Mouse (Mus musculus) brain, embryonic 14.5 days (tissue): ENCODE measurements around the gene Prpf31. TPM values are rescaled to one million over a fixed set of nuclear protein-coding genes. Genes with fewer than 3 reads are reported as not detected.

Experiments used
- DNase-seq: peaks from one replicate; pipeline ENCODE4 v3.0.0-alpha.2; 2011; ENCODE audit warnings: low read depth
- CTCF ChIP-seq: fragments of 200-500 bp; IDR thresholded peaks from 2 replicates; pipeline ENCODE4 v1.5.1; 2012; ENCODE audit warnings: inconsistent platforms, mild to moderate bottlenecking, moderate library complexity, borderline replicate concordance; ENCODE audit not compliant: insufficient read depth, insufficient read length; ENCODE audit errors: extremely low read depth
- POLR2A ChIP-seq: fragments of 200-500 bp; IDR thresholded peaks from 2 replicates; pipeline ENCODE4 v1.6.1; 2012; ENCODE audit warnings: mild to moderate bottlenecking, inconsistent platforms, borderline replicate concordance; ENCODE audit not compliant: poor library complexity, insufficient read depth, insufficient read length, severe bottlenecking; ENCODE audit errors: extremely low read depth
- polyA plus RNA-seq: library from polyadenylated mRNA; depleted of rRNA; stranded (reverse); fragments of >200 nt; gene quantifications from 2 replicates; pipeline ENCODE4 v1.2.3, GENCODE M21; 2012

Gene Prpf31
- polyA plus RNA-seq, 1 experiment, result 68.2 TPM

- TF ChIP-seq CTCF (no peak), POLR2A (no peak)
Observed at GRCm38 (mm10) chr7:3630478-3630815, 662 bp downstream of the Prpf31 start.

GRCm38 (mm10) chr7:3643412-3643811 is 13.6 kb downstream of the Prpf31 start:
- DNase-seq, result no peak
- TF ChIP-seq POLR2A (no peak), CTCF (no peak)

More at GRCm38 (mm10) chr7:3630478-3630815, 662 bp downstream of the Prpf31 start:
- no peak for DNase-seq

- DNase-seq, result no peak
- no peak for TF ChIP-seq POLR2A
- no peak for TF ChIP-seq CTCF
Observed at GRCm38 (mm10) chr7:3643843-3644242, 14.1 kb downstream of the Prpf31 start.

- no peak for TF ChIP-seq POLR2A
- no peak for TF ChIP-seq CTCF
- no peak for DNase-seq
Observed at GRCm38 (mm10) chr7:3644348-3644671, 14.5 kb downstream of the Prpf31 start.

GRCm38 (mm10) chr7:3644672-3645487 is 15.1 kb downstream of the Prpf31 start, which contains the start of gene Cnot3:
Gene Cnot3, plus strand, starts transcription at chr7:3645268.
- DNase-seq, result peak; percentile 100
- TF ChIP-seq POLR2A, result peak; percentile 83; the same call in 1 of the 2 replicates
- no peak for TF ChIP-seq CTCF

GRCm38 (mm10) chr7:3645488-3646025 is 15.8 kb downstream of the Prpf31 start:
- TF ChIP-seq POLR2A, result no peak
- TF ChIP-seq CTCF, result no peak
- DNase-seq, result no peak

GRCm38 (mm10) chr7:3646188-3646587 is 16.4 kb downstream of the Prpf31 start:
- no peak for TF ChIP-seq CTCF
- no peak for TF ChIP-seq POLR2A
- DNase-seq, result no peak

- TF ChIP-seq POLR2A (no peak), CTCF (no peak)
- DNase-seq, result no peak
Observed at GRCm38 (mm10) chr7:3646641-3647040, 16.9 kb downstream of the Prpf31 start.

GRCm38 (mm10) chr7:3656966-3657365 is 27.2 kb downstream of the Prpf31 start:
- no peak for DNase-seq
- TF ChIP-seq CTCF (no peak), POLR2A (no peak)

- TF ChIP-seq POLR2A (no peak), CTCF (no peak)
- DNase-seq, result no peak
Observed at GRCm38 (mm10) chr7:3658578-3658977, 28.8 kb downstream of the Prpf31 start.

GRCm38 (mm10) chr7:3664524-3665214 is 34.9 kb downstream of the Prpf31 start:
- no peak for TF ChIP-seq POLR2A
- no peak for TF ChIP-seq CTCF
- peak; percentile 44 for DNase-seq
